Mouse (Mus musculus) spleen, adult 2 months (tissue): ENCODE measurements around the gene Pole3.

Experiments
- CTCF ChIP-seq: fragments of 200-500 bp; IDR thresholded peaks from 2 replicates; pipeline ENCODE4 v1.5.1; 2011; ENCODE audit warnings: mild to moderate bottlenecking, inconsistent platforms; ENCODE audit not compliant: insufficient read depth, insufficient read length, insufficient replicate concordance; ENCODE audit errors: extremely low read depth
- POLR2A ChIP-seq: fragments of 200-500 bp; IDR thresholded peaks from 2 replicates; pipeline ENCODE4 v1.6.1; 2011; ENCODE audit warnings: low read depth, low read length, inconsistent platforms

DNA sequence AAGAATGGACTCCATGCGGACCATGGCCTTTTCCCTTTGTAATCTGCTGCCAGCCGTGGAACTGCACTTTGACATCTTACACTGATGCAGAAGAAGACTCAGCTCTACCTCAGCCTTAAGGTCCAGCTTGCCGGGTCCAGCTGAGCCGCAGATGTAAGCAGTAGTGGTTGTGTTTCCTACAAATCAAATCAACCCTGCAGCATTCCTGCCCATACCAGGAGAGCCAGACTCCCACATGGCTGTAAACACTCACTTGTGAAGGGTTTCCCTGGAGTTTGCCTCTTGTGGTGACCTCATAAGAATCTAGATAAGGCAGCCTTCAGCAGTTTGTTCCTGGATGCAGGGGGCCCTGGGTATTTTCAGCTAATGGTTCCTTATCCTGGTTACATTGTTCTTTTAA is 41.7 kb upstream of the Pole3 start:
- TF ChIP-seq POLR2A (no peak), CTCF (no peak)
